In genomic region chr19:6649885-6650284, GRCm38 (mm10) we compare ENCODE assay signal across 24 mouse cellular contexts.
DNase-seq lines count a peak whose midpoint lies in the region; ATAC-seq and TF ChIP-seq lines count a peak whose summit lies in the region.
"Had no signal": no experiment of that assay in that cellular context is flagged by ENCODE, and none has a peak within 500 bp of the region (broad histone marks: within the 10 kb centered on the region; RNA-seq: fewer than 3 reads in every experiment).

No protein-coding gene starts in this region.

- in situ Hi-C loops in CH12.LX (cut with MboI; ENCODE audit: low pct_ligation_motif_present, low pct_unique_long_range_greater_than_20kb, low sequenced_read_pairs) (no loop called here), ES-E14 (cut with MboI; ENCODE audit: low sequenced_read_pairs in 2 of 2, unreplicated experiment in 2 of 2) (no loop called here)

- DNase-seq in midbrain, embryonic 11.5 days (ENCODE audit: low spot score, missing footprints), result peak; percentile 81
- no peak for DNase-seq in midbrain, embryonic 14.5 days
- no peak for DNase-seq in CH12.LX (ENCODE audit: extremely low read depth)
- no peak for DNase-seq in ES-E14 (ENCODE audit: low read depth, low spot score)
- DNase-seq in MEL (ENCODE audit: low read depth, low spot score), result no peak
- DNase-seq in spleen, adult 12 weeks (ENCODE audit: low spot score), result no peak
- DNase-seq in liver, embryonic 11.5 days (ENCODE audit: low spot score), result no peak
- DNase-seq: adrenal gland, adult 2 months; adrenal gland, adult 8-10 months; adrenal gland, postnatal 10 days; adrenal gland, postnatal 14 days; adrenal gland, postnatal 25 days; adrenal gland, postnatal 36 days; B cell, adult 2 months; cerebellum, adult 11 months; cerebellum, adult 11-12 months; cerebellum, adult 18-20 months; cerebellum, adult 2 months; cerebellum, adult 8-10 months had no signal

- 92% methylated on average over 4 of the region's 4 CpGs for WGBS in midbrain, embryonic 11.5 days
- 85% methylated on average over 4 of the region's 4 CpGs for WGBS in midbrain, embryonic 14.5 days
- WGBS in kidney, embryonic 15.5 days, result 90% methylated on average over 4 of the region's 4 CpGs
- 65% methylated on average over 4 of the region's 4 CpGs for WGBS in liver, embryonic 11.5 days

- no peak for TF ChIP-seq CTCF in CH12.LX (conservative IDR thresholded peaks at IDR 0.05 in 1 of 2, IDR thresholded peaks at IDR 0.05 in 1 of 2; ENCODE audit: low read depth in 2 of 2, low read length in 2 of 2)
- no peak for TF ChIP-seq CTCF in MEL (IDR thresholded peaks at IDR 0.05 in 2 of 3, conservative IDR thresholded peaks at IDR 0.05 in 1 of 3; ENCODE audit: control insufficient read depth in 1 of 3, insufficient read depth in 1 of 3, low read depth in 2 of 3, low read length in 3 of 3, poor library complexity in 1 of 3, severe bottlenecking in 1 of 3)

- no peak overlapping the region for H3K27ac ChIP-seq in midbrain, embryonic 11.5 days (ENCODE audit: low read depth, low read length)
- H3K27ac ChIP-seq in midbrain, embryonic 14.5 days (replicated peaks; ENCODE audit: low read depth, low read length), result no peak overlapping the region
- H3K27ac ChIP-seq in CH12.LX (ENCODE audit: insufficient read depth, low read depth) (no peak overlapping the region), ES-E14 (ENCODE audit: insufficient read depth, low read depth, low read length, poor library complexity, severe bottlenecking) (no peak overlapping the region), MEL (ENCODE audit: control insufficient read depth, low read depth, low read length) (no peak overlapping the region)
- no peak overlapping the region for H3K27ac ChIP-seq in kidney, embryonic 15.5 days
- H3K27ac ChIP-seq in liver, embryonic 11.5 days (ENCODE audit: low read depth, low read length), result no peak overlapping the region

- H3K27me3 ChIP-seq in midbrain, embryonic 11.5 days (ENCODE audit: control insufficient read depth, insufficient read depth, low read length), result no peaks in the 10 kb centered on the region
- no peaks in the 10 kb centered on the region for H3K27me3 ChIP-seq in midbrain, embryonic 14.5 days (ENCODE audit: control insufficient read depth, insufficient read depth, low read length)
- H3K27me3 ChIP-seq in CH12.LX (replicated peaks) (no peaks in the 10 kb centered on the region), MEL (ENCODE audit: control insufficient read depth in 1 of 2, insufficient read depth in 2 of 2, low read length in 2 of 2) (no peaks in the 10 kb centered on the region)
- H3K27me3 ChIP-seq in kidney, embryonic 15.5 days, result no peaks in the 10 kb centered on the region
- H3K27me3 ChIP-seq in liver, embryonic 11.5 days (replicated peaks; ENCODE audit: control insufficient read depth, insufficient read depth, low read length), result no peaks in the 10 kb centered on the region

- no peak overlapping the region for H3K4me3 ChIP-seq in midbrain, embryonic 11.5 days (ENCODE audit: low read depth, low read length)
- no peak overlapping the region for H3K4me3 ChIP-seq in midbrain, embryonic 14.5 days (replicated peaks; ENCODE audit: low read depth, low read length)
- H3K4me3 ChIP-seq in CH12.LX (replicated peaks in 1 of 3; ENCODE audit: low read depth in 2 of 3, low read length in 2 of 3, poor library complexity in 1 of 3), result no peak overlapping the region
- no peak overlapping the region for H3K4me3 ChIP-seq in ES-E14 (ENCODE audit: insufficient read depth in 1 of 2, low read depth in 1 of 2, low read length in 2 of 2, poor library complexity in 1 of 2, severe bottlenecking in 1 of 2)
- no peak overlapping the region for H3K4me3 ChIP-seq in MEL (ENCODE audit: control insufficient read depth in 1 of 2, insufficient read depth in 1 of 2, low read depth in 2 of 2, low read length in 2 of 2)
- H3K4me3 ChIP-seq in kidney, embryonic 15.5 days (replicated peaks), result no peak overlapping the region
- H3K4me3 ChIP-seq in liver, embryonic 11.5 days (ENCODE audit: low read depth, low read length), result no peak overlapping the region

- TF ChIP-seq POLR2A in CH12.LX (IDR thresholded peaks at IDR 0.05; ENCODE audit: low read depth, low read length) (no peak), MEL (IDR thresholded peaks at IDR 0.05; ENCODE audit: control insufficient read depth in 1 of 2, insufficient read depth in 1 of 2, low read depth in 1 of 2, low read length in 2 of 2, poor library complexity in 1 of 2) (no peak)

- peaks cover 2% of the 10 kb centered on the region; the same call in 1 of the 2 replicates for H3K9me3 ChIP-seq in midbrain, embryonic 11.5 days (ENCODE audit: control insufficient read depth, low read length)
- no peaks in the 10 kb centered on the region for H3K9me3 ChIP-seq in midbrain, embryonic 14.5 days (ENCODE audit: control insufficient read depth, low read length)
- H3K9me3 ChIP-seq in CH12.LX (replicated peaks; ENCODE audit: low read length), result peaks cover 7% of the 10 kb centered on the region
- H3K9me3 ChIP-seq in ES-E14 (ENCODE audit: control insufficient read depth, insufficient read depth, low read depth, low read length), result no peaks in the 10 kb centered on the region
- no peaks in the 10 kb centered on the region for H3K9me3 ChIP-seq in MEL (replicated peaks; ENCODE audit: insufficient read depth, low read length)
- H3K9me3 ChIP-seq in kidney, embryonic 15.5 days (replicated peaks), result no peaks in the 10 kb centered on the region
- H3K9me3 ChIP-seq in liver, embryonic 11.5 days (ENCODE audit: control insufficient read depth, low read length), result no peaks in the 10 kb centered on the region
- H3K9me3 ChIP-seq: G1E had no signal

- no peak for TF ChIP-seq RAD21 in CH12.LX (IDR thresholded peaks at IDR 0.05; ENCODE audit: low read depth, low read length)
- TF ChIP-seq RAD21 in MEL (IDR thresholded peaks at IDR 0.05; ENCODE audit: low read depth, low read length), result no peak

- H3K4me1 ChIP-seq in midbrain, embryonic 11.5 days (ENCODE audit: control insufficient read depth, insufficient read depth, low read length), result no peaks in the 10 kb centered on the region
- peaks cover 6% of the 10 kb centered on the region; the same call in 1 of the 2 replicates for H3K4me1 ChIP-seq in midbrain, embryonic 14.5 days (ENCODE audit: control insufficient read depth, insufficient read depth, low read length)
- H3K4me1 ChIP-seq in CH12.LX (ENCODE audit: control insufficient read depth in 1 of 2, insufficient read depth in 2 of 2) (peaks cover 0 to 3% of the 10 kb centered on the region in 2 experiments; a peak in 1 of 4 replicates), ES-E14 (ENCODE audit: control insufficient read depth in 2 of 2, insufficient read depth in 2 of 2, low read length in 2 of 2, poor library complexity in 1 of 2) (no peaks in the 10 kb centered on the region), MEL (ENCODE audit: control insufficient read depth in 1 of 2, insufficient read depth in 2 of 2, low read length in 2 of 2) (no peaks in the 10 kb centered on the region)
- 0 out of 2 replicates have a peak, but pooled peaks cover 4% of the 10 kb centered on the region for H3K4me1 ChIP-seq in kidney, embryonic 15.5 days
- H3K4me1 ChIP-seq in liver, embryonic 11.5 days (replicated peaks; ENCODE audit: control insufficient read depth, insufficient read depth, low read length), result no peaks in the 10 kb centered on the region

- ATAC-seq in midbrain, embryonic 11.5 days (ENCODE audit: low FRiP score), result no peak
- no peak for ATAC-seq in midbrain, embryonic 14.5 days (ENCODE audit: low FRiP score, low TSS enrichment)
- no peak for ATAC-seq in kidney, embryonic 15.5 days (replicated peaks; ENCODE audit: low FRiP score)
- ATAC-seq in liver, embryonic 11.5 days (replicated peaks; ENCODE audit: low FRiP score), result no peak
- ATAC-seq: activated CD4-positive, CD25-positive, alpha-beta regulatory T cell, adult 4 months; CD4-positive, CD25-positive, alpha-beta regulatory T cell, adult 4 months; Patski had no signal

- no peaks in the 10 kb centered on the region for H3K36me3 ChIP-seq in midbrain, embryonic 11.5 days (ENCODE audit: control insufficient read depth, insufficient read depth, low read length)
- H3K36me3 ChIP-seq in midbrain, embryonic 14.5 days (ENCODE audit: control insufficient read depth, insufficient read depth, low read length), result no peaks in the 10 kb centered on the region
- H3K36me3 ChIP-seq in CH12.LX (replicated peaks in 1 of 2; ENCODE audit: control insufficient read depth in 1 of 2, insufficient read depth in 1 of 2, low read length in 1 of 2), result no peaks in the 10 kb centered on the region
- peaks cover 3% of the 10 kb centered on the region; the same call in 1 of the 2 replicates for H3K36me3 ChIP-seq in ES-E14 (ENCODE audit: control insufficient read depth, insufficient read depth, low read length, poor library complexity, severe bottlenecking)
- no peaks in the 10 kb centered on the region for H3K36me3 ChIP-seq in MEL (ENCODE audit: control insufficient read depth in 1 of 2, insufficient read depth in 2 of 2, low read length in 2 of 2)
- no peaks in the 10 kb centered on the region for H3K36me3 ChIP-seq in kidney, embryonic 15.5 days
- H3K36me3 ChIP-seq in liver, embryonic 11.5 days (ENCODE audit: control insufficient read depth, insufficient read depth, low read length), result no peaks in the 10 kb centered on the region
- H3K36me3 ChIP-seq: G1E had no signal

- dilution Hi-C loops in CH12.LX (cut with MboI; ENCODE audit: extremely low pct_ligation_motif_present, extremely low pct_unique_long_range_greater_than_20kb, low sequenced_read_pairs), result no loop called here

- H3K4me2 ChIP-seq in midbrain, embryonic 11.5 days, result no peak overlapping the region
- H3K4me2 ChIP-seq in midbrain, embryonic 14.5 days (ENCODE audit: low read length), result no peak overlapping the region
- no peak overlapping the region for H3K4me2 ChIP-seq in CH12.LX (ENCODE audit: insufficient read depth, low read depth, poor library complexity, severe bottlenecking)
- no peak overlapping the region for H3K4me2 ChIP-seq in kidney, embryonic 15.5 days
- no peak overlapping the region for H3K4me2 ChIP-seq in liver, embryonic 11.5 days

- no peak overlapping the region for H3K9ac ChIP-seq in midbrain, embryonic 11.5 days (ENCODE audit: low read length)
- H3K9ac ChIP-seq in midbrain, embryonic 14.5 days (replicated peaks; ENCODE audit: low read length), result no peak overlapping the region
- H3K9ac ChIP-seq in CH12.LX (ENCODE audit: insufficient read depth, low read depth), result no peak overlapping the region
- no peak overlapping the region for H3K9ac ChIP-seq in ES-E14 (ENCODE audit: insufficient read depth, low read depth, low read length, poor library complexity, severe bottlenecking)
- H3K9ac ChIP-seq in MEL (ENCODE audit: control insufficient read depth, low read depth, low read length, poor library complexity, severe bottlenecking), result no peak overlapping the region
- H3K9ac ChIP-seq in kidney, embryonic 15.5 days, result no peak overlapping the region
- H3K9ac ChIP-seq in liver, embryonic 11.5 days (ENCODE audit: low read depth, low read length), result no peak overlapping the region

- no peaks in the 10 kb centered on the region for H3K79me2 ChIP-seq in CH12.LX (replicated peaks; ENCODE audit: control insufficient read depth, extremely low read depth, insufficient read depth, poor library complexity, severe bottlenecking)
- no peaks in the 10 kb centered on the region for H3K79me2 ChIP-seq in MEL (ENCODE audit: control insufficient read depth, insufficient read depth, low read length, poor library complexity)

- no peak for TF ChIP-seq EP300 in CH12.LX (IDR thresholded peaks at IDR 0.05; ENCODE audit: low read length)
- no peak for TF ChIP-seq EP300 in MEL (IDR thresholded peaks at IDR 0.05; ENCODE audit: low read depth in 1 of 2, low read length in 2 of 2)
